Mouse (Mus musculus): ENCODE data around the gene Tpcn1. TPM values are rescaled to one million over a fixed set of nuclear protein-coding genes. Genes with fewer than 3 reads are reported as not detected.

Tpcn1 gene
- total and polyA plus RNA-seq, 3 experiments = 38.1 to 59.8 (median 51.3) TPM

- peak; percentile 55 for DNase-seq
Measured at GRCm38 (mm10) chr5:120578504-120579081, 9.9 kb downstream of the Tpcn1 start.

- no peak for DNase-seq
Measured at GRCm38 (mm10) chr5:120577935-120578441, 10.5 kb downstream of the Tpcn1 start.

- no peak for DNase-seq
Measured at GRCm38 (mm10) chr5:120576781-120577301, 11.6 kb downstream of the Tpcn1 start.

GRCm38 (mm10) chr5:120574469-120575063, 13.9 kb downstream of the Tpcn1 start:
- DNase-seq = no peak

- no peak for DNase-seq
Measured at GRCm38 (mm10) chr5:120571056-120571740, 17.3 kb downstream of the Tpcn1 start.

GRCm38 (mm10) chr5:120570289-120570897, 18.1 kb downstream of the Tpcn1 start:
- no peak for DNase-seq

- DNase-seq = no peak
Measured at GRCm38 (mm10) chr5:120569791-120570190, 18.7 kb downstream of the Tpcn1 start.

- DNase-seq = peak; percentile 60
Measured at GRCm38 (mm10) chr5:120568964-120569363, 19.5 kb downstream of the Tpcn1 start.

GRCm38 (mm10) chr5:120568336-120568768, 20.1 kb downstream of the Tpcn1 start:
- DNase-seq = peak; percentile 49

GRCm38 (mm10) chr5:120567761-120568211, 20.7 kb downstream of the Tpcn1 start:
- DNase-seq = peak; percentile 26

GRCm38 (mm10) chr5:120567253-120567701, 21.2 kb downstream of the Tpcn1 start:
- peak; percentile 86 for DNase-seq

- DNase-seq = no peak
Measured at GRCm38 (mm10) chr5:120566681-120567252, 21.7 kb downstream of the Tpcn1 start.

- DNase-seq = peak; percentile 49
Measured at GRCm38 (mm10) chr5:120566101-120566500, 22.4 kb downstream of the Tpcn1 start.

GRCm38 (mm10) chr5:120565171-120565905, 23.1 kb downstream of the Tpcn1 start:
- peak; percentile 38 for DNase-seq

- DNase-seq = no peak
Measured at GRCm38 (mm10) chr5:120563914-120564311, 24.6 kb downstream of the Tpcn1 start.

- DNase-seq = peak; percentile 81
Measured at GRCm38 (mm10) chr5:120562956-120563913, 25.2 kb downstream of the Tpcn1 start.

- DNase-seq = peak; percentile 84
Measured at GRCm38 (mm10) chr5:120560616-120561311, 27.7 kb downstream of the Tpcn1 start.

- no peak for DNase-seq
Measured at GRCm38 (mm10) chr5:120560129-120560615, 28.3 kb downstream of the Tpcn1 start.

- peak; percentile 49 for DNase-seq
Measured at GRCm38 (mm10) chr5:120558762-120559161, 29.7 kb downstream of the Tpcn1 start.

All from adrenal gland, adult 2 months (tissue).